Mouse (Mus musculus) lung, adult 10 weeks (tissue): ENCODE data around the gene Olfr1264. TPM values are rescaled to one million over a fixed set of nuclear protein-coding genes. Genes with fewer than 3 reads are reported as not detected.

Experiments used
- polyA plus RNA-seq: library from polyadenylated mRNA; stranded (reverse); fragments of 350-450 nt; fragmentation: Illumina TruSeq; extraction: RNeasy Lipid Tissue Mini Kit (QIAGEN cat#74804); gene quantifications from one replicate; pipeline ENCODE4 v1.2.3, GENCODE M21; 2014; ENCODE audit warnings: low read depth, low replicate concordance; ENCODE audit not compliant: insufficient read depth

Gene Olfr1264
- polyA plus RNA-seq = not detected

DNA sequence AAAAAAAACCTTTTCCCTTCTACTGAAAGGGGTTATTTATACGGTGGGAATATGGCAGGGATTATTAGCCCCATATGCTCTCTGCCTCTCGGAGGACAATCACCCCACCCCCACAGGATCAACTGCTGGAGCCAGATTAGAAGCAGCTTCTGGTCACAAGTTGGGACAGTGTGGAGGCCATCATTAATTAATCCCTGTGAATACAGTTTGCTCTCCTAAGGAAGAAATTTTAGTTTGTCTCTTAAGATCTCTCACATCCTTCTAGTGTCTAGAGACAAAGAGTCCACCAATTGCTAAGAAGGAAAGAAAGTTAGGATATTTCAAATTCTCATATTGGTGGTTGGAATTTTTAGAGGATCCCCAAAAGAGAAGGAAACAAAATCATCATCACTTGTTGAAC lies at the start of gene Olfr1264:
TSS of gene Olfr1264 (minus strand) at position 101 of the 400 bp plus-strand sequence.

DNA sequence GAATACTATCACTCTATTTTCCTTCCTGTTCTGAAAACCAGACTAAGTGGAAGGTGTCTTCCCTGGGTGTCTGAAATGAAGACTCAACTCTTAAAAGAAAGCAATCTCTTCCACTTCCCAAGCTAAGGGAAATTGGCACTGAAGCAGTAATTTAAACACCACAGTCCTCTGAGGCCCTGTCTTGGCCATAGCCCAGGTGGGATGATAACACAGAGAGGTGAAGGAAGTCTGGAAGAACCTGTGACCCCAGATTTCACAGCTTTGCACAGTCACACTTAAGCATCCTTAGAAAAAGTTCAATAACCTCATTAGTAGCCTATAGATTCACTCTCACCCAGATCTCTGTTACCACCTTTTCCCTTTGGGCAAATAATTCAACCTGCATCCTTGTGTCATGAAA lies 38.1 kb upstream of the Olfr1264 start, which contains the start of gene Olfr140:
TSS of gene Olfr140 (minus strand) at position 101 of the 400 bp plus-strand sequence.

DNA sequence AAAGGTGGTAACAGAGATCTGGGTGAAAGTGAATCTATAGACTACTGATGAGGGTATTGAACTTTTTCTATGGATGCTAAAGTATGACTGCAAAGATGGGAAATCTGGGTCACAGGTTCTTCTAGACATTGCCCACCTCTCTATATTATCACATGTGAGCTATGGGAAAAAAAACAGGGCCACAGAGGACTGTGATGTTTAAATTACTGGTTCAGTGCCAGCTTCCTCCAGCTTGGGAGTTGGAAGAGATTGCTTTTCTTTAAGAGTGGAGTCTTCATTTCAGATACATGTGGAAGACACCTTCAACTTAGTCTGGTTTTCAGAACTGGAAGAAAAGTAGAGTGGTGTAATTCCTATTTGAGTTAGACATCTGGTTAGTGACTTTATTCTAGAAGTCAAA lies 9.7 kb upstream of the Olfr1264 start, which contains the start of gene Olfr1265:
TSS of gene Olfr1265 (plus strand) at position 301 of the 400 bp plus-strand sequence.

DNA sequence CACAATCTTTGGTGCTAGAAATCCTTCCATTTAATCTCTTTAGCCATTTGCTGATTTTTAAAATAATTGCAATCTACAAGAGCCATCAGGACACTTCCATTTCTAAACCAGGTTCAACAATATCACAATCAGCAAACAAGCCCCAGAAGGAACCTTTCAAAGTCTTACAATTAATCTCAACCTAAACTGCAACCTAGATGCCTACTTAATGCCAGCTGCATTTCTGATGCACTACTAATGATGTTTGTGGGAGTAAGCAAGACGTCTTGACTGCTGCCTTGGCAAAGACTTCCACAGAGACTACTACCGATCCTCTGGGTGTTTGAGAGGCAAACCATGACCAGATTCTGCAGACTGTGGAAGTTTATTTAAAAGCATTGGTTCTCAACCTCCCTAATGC lies 13.5 kb downstream of the Olfr1264 start, which contains the start of gene Olfr1263:
TSS of gene Olfr1263 (plus strand) at position 301 of the 400 bp plus-strand sequence.

DNA sequence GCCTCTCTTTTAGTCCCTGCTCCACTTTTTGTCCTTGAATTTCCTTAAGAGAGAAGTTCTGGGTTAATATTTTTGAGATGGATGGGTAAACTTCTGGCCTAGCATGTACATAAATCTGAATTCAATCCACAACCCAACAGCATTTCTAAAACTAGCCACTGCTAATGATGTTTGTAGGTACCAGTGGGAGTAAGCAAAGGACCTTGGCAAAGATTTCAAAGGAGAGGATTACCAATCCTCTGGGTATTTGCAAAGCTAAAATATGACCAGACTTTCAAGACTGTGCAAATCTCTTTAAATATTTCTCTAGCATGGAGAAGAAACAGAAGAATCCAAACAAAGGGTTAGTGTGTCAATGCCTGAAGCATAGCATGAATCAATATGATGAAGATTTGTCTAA lies 25.5 kb downstream of the Olfr1264 start, which contains the start of gene Olfr1262:
TSS of gene Olfr1262 (plus strand) at position 301 of the 400 bp plus-strand sequence.

DNA sequence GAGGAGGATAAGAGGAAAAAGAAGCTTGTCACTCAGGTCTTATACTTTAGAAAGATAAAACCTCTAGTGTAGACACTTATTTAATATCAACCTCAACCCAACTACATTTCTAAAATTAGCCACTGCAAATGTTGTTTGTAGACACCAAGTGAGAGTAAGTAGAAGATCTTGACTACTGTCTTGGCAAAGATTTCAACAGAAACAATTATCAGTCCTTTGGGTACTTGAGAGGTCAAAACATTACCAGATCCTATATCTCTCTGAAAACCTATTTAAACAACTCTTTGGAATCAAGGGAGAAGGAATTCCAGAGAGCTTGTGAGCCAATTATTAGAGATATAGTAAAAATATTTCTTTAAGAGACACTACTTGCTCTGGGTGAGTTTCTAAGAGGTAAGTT lies 34.5 kb downstream of the Olfr1264 start, which contains the start of gene Olfr1261:
TSS of gene Olfr1261 (plus strand) at position 301 of the 400 bp plus-strand sequence.

DNA sequence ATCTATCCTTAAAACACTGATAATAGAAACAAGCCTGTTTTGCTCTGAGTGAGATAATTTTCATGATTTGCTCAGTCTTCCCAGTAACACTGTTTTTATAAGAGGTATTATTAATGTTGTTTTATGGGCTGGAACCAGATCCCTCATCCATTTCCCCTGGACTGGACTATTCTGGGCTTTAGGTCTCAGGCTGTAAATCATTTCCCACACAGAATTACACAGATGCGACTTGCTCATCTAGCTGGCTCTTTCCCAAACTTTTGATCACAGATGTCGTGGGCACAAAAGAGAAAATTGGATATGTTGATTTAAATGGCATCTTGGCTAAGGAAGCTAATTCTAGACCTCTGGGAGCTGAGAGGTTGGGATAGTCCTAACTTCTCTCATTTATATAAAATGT lies 51.2 kb downstream of the Olfr1264 start, which contains the start of gene Olfr1260:
TSS of gene Olfr1260 (plus strand) at position 157 of the 400 bp plus-strand sequence.

Other genes starting within 250 kb of the Olfr1264 start
- not detected for gene Olfr1254, start 232.0 kb downstream of the Olfr1264 start, polyA plus RNA-seq
- not detected for gene Olfr1255, start 213.5 kb downstream of the Olfr1264 start, polyA plus RNA-seq
- gene Olfr1256, start 184.0 kb downstream of the Olfr1264 start, polyA plus RNA-seq = not detected
- gene Olfr48, start 177.4 kb downstream of the Olfr1264 start, polyA plus RNA-seq = not detected
- not detected for gene Olfr1257, start 147.1 kb downstream of the Olfr1264 start, polyA plus RNA-seq
- not detected for gene Olfr1258, start 98.3 kb downstream of the Olfr1264 start, polyA plus RNA-seq
- gene Olfr1259, start 76.9 kb downstream of the Olfr1264 start, polyA plus RNA-seq = not detected
- gene Olfr1260, start 51.2 kb downstream of the Olfr1264 start, polyA plus RNA-seq = not detected
- gene Olfr1261, start 34.4 kb downstream of the Olfr1264 start, polyA plus RNA-seq = not detected
- gene Olfr1262, start 25.4 kb downstream of the Olfr1264 start, polyA plus RNA-seq = not detected
- not detected for gene Olfr1263, start 13.4 kb downstream of the Olfr1264 start, polyA plus RNA-seq
- gene Olfr1265, start 9.8 kb upstream of the Olfr1264 start, polyA plus RNA-seq = not detected
- gene Olfr140, start 38.0 kb upstream of the Olfr1264 start, polyA plus RNA-seq = not detected
- gene Olfr1269, start 95.8 kb upstream of the Olfr1264 start, polyA plus RNA-seq = not detected
- gene Olfr32, start 116.7 kb upstream of the Olfr1264 start, polyA plus RNA-seq = not detected
- not detected for gene Olfr1270, start 127.5 kb upstream of the Olfr1264 start, polyA plus RNA-seq
- not detected for gene Olfr1506, start 198.9 kb upstream of the Olfr1264 start, polyA plus RNA-seq
- gene Olfr142, start 232.0 kb upstream of the Olfr1264 start, polyA plus RNA-seq = not detected
- gene Olfr1271, start 245.5 kb upstream of the Olfr1264 start, polyA plus RNA-seq = not detected